Mouse (Mus musculus): Measurements from ENCODE around the gene Tarsl2. TPM values are rescaled to one million over a fixed set of nuclear protein-coding genes. Genes with fewer than 3 reads are reported as not detected.
A peak's percentile ranks its signal among the peaks of the same experiment; 100 is the strongest.

The Tarsl2 gene
- total RNA-seq, 2 experiments from 2014 or later = 38.1 to 44.6 TPM

GRCm38 (mm10) chr7:65734024-65734423 lies 89.3 kb downstream of the Tarsl2 start:
- no peak for DNase-seq (ENCODE audit: low spot score in 2 of 2)

DNA sequence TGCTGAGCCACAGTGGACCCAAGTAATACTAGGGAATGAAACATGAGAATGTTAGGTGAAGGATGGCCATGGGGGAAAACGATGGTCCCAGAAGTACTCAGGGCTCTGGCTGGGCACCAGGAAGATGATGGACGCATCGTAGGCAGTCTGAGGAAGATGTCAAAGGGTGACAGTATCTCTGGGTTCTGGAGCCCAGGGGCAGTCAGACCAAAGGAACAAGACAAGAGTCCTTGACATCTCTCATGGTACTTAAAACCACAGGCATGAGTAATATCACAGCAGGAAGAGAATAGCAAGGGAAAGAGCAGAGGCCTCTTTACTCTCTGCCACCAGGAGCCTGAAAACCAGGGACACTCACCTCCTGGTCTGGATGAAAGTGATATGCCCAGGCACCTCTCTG lies 90.6 kb downstream of the Tarsl2 start:
- no peak for DNase-seq (ENCODE audit: low spot score in 2 of 2)

DNA sequence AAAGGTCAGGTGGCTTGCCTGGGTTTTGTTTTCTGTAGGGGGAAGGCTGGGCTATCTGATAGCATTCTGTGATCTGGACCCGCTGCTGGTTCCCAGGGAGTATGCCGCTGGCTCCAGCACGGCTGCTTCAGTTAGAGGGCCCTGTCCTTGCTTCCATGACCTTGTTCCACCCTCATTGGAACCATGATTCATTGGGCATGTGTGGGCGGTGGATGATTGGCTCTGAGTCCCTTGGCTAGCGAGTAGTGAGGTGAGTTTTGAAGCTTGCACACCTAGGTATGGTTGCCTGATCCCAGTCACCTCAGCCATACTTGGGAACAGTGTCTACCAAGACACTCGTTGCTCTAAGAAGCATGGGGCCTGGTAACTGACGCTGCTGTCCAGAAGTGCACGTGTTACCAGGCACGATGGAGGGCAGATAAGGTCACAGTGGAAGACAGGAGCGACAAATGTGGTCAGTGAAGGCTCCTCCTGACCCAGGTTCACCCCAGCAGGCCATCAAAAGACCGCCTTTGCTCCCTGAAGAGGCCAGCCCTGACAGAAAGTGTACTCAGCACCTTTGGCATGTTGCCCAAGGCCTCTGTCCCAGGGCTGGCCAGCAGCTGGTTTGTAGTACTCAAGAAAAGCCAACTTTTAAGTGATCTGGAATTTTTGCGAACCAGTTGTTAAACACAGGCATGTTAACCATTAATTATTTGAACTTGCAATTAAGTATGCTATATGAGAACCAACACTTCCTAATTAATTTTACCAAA lies 92.8 kb downstream of the Tarsl2 start:
- peak; percentile 32 to 58 for DNase-seq (ENCODE audit: low spot score in 2 of 2)

Other genes with a start within 250 kb of the Tarsl2 start
- 10 to 100 TPM; 71.2 to 73.6 TPM for gene Tjp1, start 117.1 kb upstream of the Tarsl2 start, total RNA-seq (2021)
- 10 to 100 TPM; 16.2 to 22.0 TPM for gene Tm2d3, start 46.3 kb downstream of the Tarsl2 start, total RNA-seq (2021)
- 10 to 100 TPM; 45.4 to 64.7 TPM for gene Pcsk6, start 216.8 kb downstream of the Tarsl2 start, total RNA-seq (2021)

All from gastrocnemius, postnatal 4 days (tissue).